Mouse (Mus musculus) bone marrow macrophage, adult 2 months (primary cell): ENCODE data around the gene Col9a3. TPM values are rescaled to one million over a fixed set of nuclear protein-coding genes. Genes with fewer than 3 reads are reported as not detected.

Experiments
- H3K27ac ChIP-seq: 2 replicates; pipeline ENCODE4 v1.5.1; 2012; ENCODE audit warnings: low read depth, low read length; ENCODE audit not compliant: insufficient read depth
- H3K4me1 ChIP-seq: 2 replicates; pipeline ENCODE4 v1.6.1; 2012; ENCODE audit warnings: low read length; ENCODE audit not compliant: control insufficient read depth, insufficient read depth
- H3K4me3 ChIP-seq: 2 replicates; pipeline ENCODE4 v1.5.1; 2012; ENCODE audit warnings: mild to moderate bottlenecking, low read length, moderate library complexity; ENCODE audit not compliant: insufficient read depth
- CTCF ChIP-seq: IDR thresholded peaks from 2 replicates; pipeline ENCODE4 v1.5.1; 2012; ENCODE audit warnings: low read depth, mild to moderate bottlenecking, low read length, moderate library complexity
- POLR2A ChIP-seq: IDR thresholded peaks from 2 replicates; pipeline ENCODE4 v1.6.1; 2012; ENCODE audit warnings: mild to moderate bottlenecking, low read depth, low read length, borderline replicate concordance
- polyA plus RNA-seq: library from polyadenylated mRNA; stranded (reverse); fragments of >200 nt; gene quantifications from 2 replicates; pipeline ENCODE4 v1.2.4, GENCODE M21; 2012; ENCODE audit not compliant: missing spikeins, insufficient read depth, insufficient read length

Col9a3 gene
- polyA plus RNA-seq, 1 experiment: 1.8 TPM

DNA sequence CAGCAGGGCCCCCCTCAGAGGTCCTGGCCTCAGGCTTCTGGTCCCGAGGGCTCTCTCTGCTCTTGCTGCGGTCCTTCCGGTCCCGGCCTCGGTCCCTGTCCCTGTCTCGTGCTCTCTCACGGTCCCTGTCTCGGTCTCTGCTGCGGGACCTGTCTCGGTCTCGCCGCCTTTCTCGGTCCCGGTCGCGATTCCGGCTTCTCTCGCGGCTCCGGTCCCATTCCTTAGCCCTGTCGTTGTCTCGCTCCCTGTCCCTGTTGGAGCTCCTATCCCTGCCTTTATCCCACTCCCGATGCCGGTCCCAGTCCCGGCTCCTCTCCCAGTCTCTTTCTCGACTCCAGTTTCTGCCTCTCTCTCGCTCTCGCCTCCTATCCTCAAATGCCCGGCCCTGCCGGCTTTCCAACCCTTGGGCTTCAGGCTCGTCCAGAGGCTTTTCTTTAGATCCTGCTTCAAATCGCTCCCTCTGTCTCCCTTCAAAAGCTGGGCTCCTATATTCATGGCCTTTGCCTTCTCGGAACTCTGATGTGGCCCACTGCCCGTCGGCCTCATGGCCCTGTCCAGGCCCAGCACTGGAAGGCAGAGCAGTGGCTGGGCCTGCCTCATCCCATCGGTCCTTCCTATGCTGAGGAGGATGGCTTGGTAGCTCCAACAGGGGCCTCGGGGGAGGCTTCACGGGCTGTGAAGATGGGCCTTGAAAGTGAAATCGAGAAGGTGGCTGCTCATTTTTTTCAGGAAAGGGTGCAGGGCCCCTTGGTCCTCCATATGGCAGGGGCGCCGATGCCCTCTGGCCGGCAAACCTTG, 62.0 kb downstream of the Col9a3 start:
- H3K4me3 ChIP-seq: no peak overlapping the region
- no peak overlapping the region for H3K27ac ChIP-seq
- no peaks in the 10 kb centered on the region for H3K4me1 ChIP-seq
- TF ChIP-seq CTCF (no peak), POLR2A (no peak)

DNA sequence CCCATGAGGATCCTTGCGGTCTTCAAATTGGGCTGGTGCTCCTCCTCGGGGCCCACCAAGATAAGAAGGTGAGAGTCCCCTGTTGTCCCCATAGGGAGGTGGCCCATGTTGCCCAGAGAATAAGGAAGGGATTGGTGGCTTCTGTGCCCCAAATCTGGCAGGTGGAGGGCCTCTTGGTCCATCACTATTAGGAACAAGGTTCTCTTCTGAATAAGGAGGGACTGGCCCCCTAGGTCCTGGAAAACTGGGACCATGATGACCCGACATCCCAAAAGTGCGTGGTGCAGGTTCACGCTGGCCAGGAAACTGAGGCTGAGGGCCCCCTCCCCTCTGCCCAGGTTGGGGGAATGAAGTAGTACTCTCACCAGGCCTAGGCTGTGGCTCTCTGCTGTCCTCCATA, 62.9 kb downstream of the Col9a3 start:
- no peaks in the 10 kb centered on the region for H3K4me1 ChIP-seq
- no peak overlapping the region for H3K27ac ChIP-seq
- TF ChIP-seq CTCF: no peak
- TF ChIP-seq POLR2A: no peak
- H3K4me3 ChIP-seq: no peak overlapping the region

DNA sequence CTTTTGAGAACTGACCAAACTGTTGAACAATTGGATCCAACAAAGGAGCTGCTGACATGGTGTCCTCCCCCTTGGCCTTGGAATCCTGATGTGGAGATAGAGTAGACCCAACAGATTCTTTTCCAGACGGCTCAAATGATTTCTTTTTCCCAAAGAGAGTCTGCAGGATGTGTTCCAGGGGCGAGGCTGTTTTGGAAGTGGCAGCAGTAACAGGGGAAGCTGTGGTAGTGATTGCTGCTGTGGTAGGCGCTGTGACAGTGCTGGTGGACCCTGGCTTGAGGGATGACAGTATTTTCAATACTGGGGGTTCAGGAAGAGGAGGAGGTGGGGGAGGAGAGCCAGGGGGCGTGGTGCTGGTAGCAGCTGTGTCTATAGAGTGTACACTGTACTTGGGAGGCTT, 64.4 kb downstream of the Col9a3 start:
- Histone ChIP-seq H3K27ac (no peak overlapping the region), H3K4me1 (no peaks in the 10 kb centered on the region), H3K4me3 (no peak overlapping the region)
- no peak for TF ChIP-seq POLR2A
- no peak for TF ChIP-seq CTCF

Other genes starting within 250 kb of the Col9a3 start
- 35.7 and 36.4 TPM in 2 replicates for gene Slco4a1, start 141.5 kb upstream of the Col9a3 start, polyA plus RNA-seq
- gene Ntsr1, start 97.8 kb upstream of the Col9a3 start, polyA plus RNA-seq: not detected in 2 replicates
- 13.8 and 15.0 TPM in 2 replicates for gene Mrgbp, start 16.5 kb upstream of the Col9a3 start, polyA plus RNA-seq
- gene Ogfr, start 8.5 kb upstream of the Col9a3 start, polyA plus RNA-seq: 75.4 and 76.8 TPM in 2 replicates
- not detected in 2 replicates for gene Tcfl5, start 44.9 kb downstream of the Col9a3 start, polyA plus RNA-seq
- gene Dido1, start 112.2 kb downstream of the Col9a3 start, polyA plus RNA-seq: 30.2 and 32.9 TPM in 2 replicates
- 52.9 and 53.5 TPM in 2 replicates for gene Gid8, start 112.3 kb downstream of the Col9a3 start, polyA plus RNA-seq
- gene Slc17a9, start 127.5 kb downstream of the Col9a3 start, polyA plus RNA-seq: 6.4 and 6.7 TPM in 2 replicates
- not detected in 2 replicates for gene Bhlhe23, start 179.1 kb downstream of the Col9a3 start, polyA plus RNA-seq